Mouse (Mus musculus): ENCODE measurements around the gene Gm20388.

DNA sequence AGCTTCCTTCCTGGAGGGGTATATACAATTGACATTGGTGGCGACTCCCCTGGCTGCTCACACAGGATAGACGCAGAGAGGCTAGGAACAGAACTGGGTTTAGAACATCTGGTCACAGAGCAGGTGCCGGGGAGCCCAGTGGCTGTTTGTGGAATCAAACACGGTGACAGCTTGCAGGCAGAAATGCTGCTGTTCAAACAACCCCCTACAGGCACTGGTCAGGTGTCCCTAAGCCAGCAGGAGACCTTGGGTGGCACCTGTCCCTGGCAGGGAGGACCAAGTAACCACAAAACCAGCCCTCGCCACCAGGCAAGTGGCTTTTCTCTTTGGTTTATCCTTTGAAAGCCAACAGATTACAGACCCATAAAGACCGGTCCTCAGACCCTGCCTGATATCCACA, 2761.3 kb downstream of the Gm20388 start:
- TF ChIP-seq CTCF (IDR thresholded peaks at IDR 0.05; ENCODE audit: low read depth) = no peak
- no peak for TF ChIP-seq EP300 (IDR thresholded peaks at IDR 0.05; ENCODE audit: low read depth)
